Mouse (Mus musculus): ENCODE results near the gene Spag6l. TPM values are rescaled to one million over a fixed set of nuclear protein-coding genes. Genes with fewer than 3 reads are reported as not detected.

The Spag6l gene
- polyA plus RNA-seq, 1 experiment from 2014 or later: 7.2 TPM

GRCm38 (mm10) chr16:16806325-16806724 lies 22.9 kb downstream of the Spag6l start:
- no peaks in the 10 kb centered on the region for H3K27me3 ChIP-seq (ENCODE audit: control insufficient read depth, insufficient read depth, low read length)

More at GRCm38 (mm10) chr16:16806325-16806724, 22.9 kb downstream of the Spag6l start:
- H3K36me3 ChIP-seq (ENCODE audit: control insufficient read depth, insufficient read depth, low read length): no peaks in the 10 kb centered on the region
- no peaks in the 10 kb centered on the region for H3K9me3 ChIP-seq (ENCODE audit: control insufficient read depth, low read length)
- H3K4me2 ChIP-seq (replicated peaks; ENCODE audit: low read depth, low read length): no peak overlapping the region
- WGBS: 73% methylated on average over 2 of the region's 2 CpGs
- H3K27ac ChIP-seq (ENCODE audit: low read depth, low read length): no peak overlapping the region
- ATAC-seq (ENCODE audit: low FRiP score) (no peak), DNase-seq (ENCODE audit: low spot score) (no peak)
- H3K4me3 ChIP-seq (ENCODE audit: low read depth, low read length): no peak overlapping the region
- H3K9ac ChIP-seq (ENCODE audit: low read depth, low read length): no peak overlapping the region
- H3K4me1 ChIP-seq (replicated peaks; ENCODE audit: control insufficient read depth, insufficient read depth, low read length): no peaks in the 10 kb centered on the region

Other genes with a start within 250 kb of the Spag6l start
- gene Fgd4, start 228.9 kb downstream of the Spag6l start, polyA plus RNA-seq (2014; fragmentation: Nextera tagmentation; extraction: Ambion mirVana): 22.3 and 32.9 TPM in 2 replicates
- gene Olfr19, start 153.1 kb downstream of the Spag6l start, polyA plus RNA-seq (2014; fragmentation: Nextera tagmentation; extraction: Ambion mirVana): not detected in 2 replicates
- gene Igll1, start 34.5 kb upstream of the Spag6l start, polyA plus RNA-seq (2014; fragmentation: Nextera tagmentation; extraction: Ambion mirVana): not detected in 2 replicates
- 56.9 and 57.9 TPM in 2 replicates for gene Top3b, start 41.3 kb upstream of the Spag6l start, polyA plus RNA-seq (2014; fragmentation: Nextera tagmentation; extraction: Ambion mirVana)
- 1.1 and 2.2 TPM in 2 replicates for gene Vpreb1, start 41.4 kb upstream of the Spag6l start, polyA plus RNA-seq (2014; fragmentation: Nextera tagmentation; extraction: Ambion mirVana)
- 10.9 and 17.6 TPM in 2 replicates for gene Ppm1f, start 67.0 kb upstream of the Spag6l start, polyA plus RNA-seq (2014; fragmentation: Nextera tagmentation; extraction: Ambion mirVana)
- gene Mapk1, start 153.9 kb upstream of the Spag6l start, polyA plus RNA-seq (2014; fragmentation: Nextera tagmentation; extraction: Ambion mirVana): 199 and 208 TPM in 2 replicates
- 91.6 and 108 TPM in 2 replicates for gene Ypel1, start 240.2 kb upstream of the Spag6l start, polyA plus RNA-seq (2014; fragmentation: Nextera tagmentation; extraction: Ambion mirVana)

Measured in hindbrain, embryonic 11.5 days (tissue).